Mouse (Mus musculus) activated CD4-positive, CD25-positive, alpha-beta regulatory T cell, adult 4 months (primary cell): Measurements from ENCODE around the gene Pigp. TPM values are rescaled to one million over a fixed set of nuclear protein-coding genes. Genes with fewer than 3 reads are reported as not detected.
A peak's percentile ranks its signal among the peaks of the same experiment; 100 is the strongest.

ENCODE experiments used
- ATAC-seq: one replicate; pipeline ENCODE4 v1.8.0; 2017
- polyA plus RNA-seq, 2 experiments: library from polyadenylated mRNA; unstranded; fragments of 100-300 nt; shearing (Covaris generic); gene quantifications; one replicate each; pipeline ENCODE4 v1.2.1; 2017

Gene Pigp
- polyA plus RNA-seq, 2 experiments from 2014 or later: 57.2 to 72.6 TPM

- ATAC-seq: no peak
Measured at GRCm38 (mm10) chr16:94315215-94315614, 56.4 kb downstream of the Pigp start.

- ATAC-seq: no peak
Measured at GRCm38 (mm10) chr16:94314626-94315025, 57.0 kb downstream of the Pigp start.

- ATAC-seq: peak; percentile 84
Measured at GRCm38 (mm10) chr16:94313229-94314030, 58.2 kb downstream of the Pigp start, which contains the start of gene Hlcs. Gene Hlcs, minus strand, starts transcription at chr16:94313571.

- peak; percentile 77 for ATAC-seq
Measured at GRCm38 (mm10) chr16:94312663-94313228, 58.9 kb downstream of the Pigp start.

GRCm38 (mm10) chr16:94311931-94312330 lies 59.7 kb downstream of the Pigp start:
- no peak for ATAC-seq

- ATAC-seq: no peak
Measured at GRCm38 (mm10) chr16:94311416-94311815, 60.2 kb downstream of the Pigp start.

GRCm38 (mm10) chr16:94309025-94309424 lies 62.6 kb downstream of the Pigp start:
- no peak for ATAC-seq

Other genes starting within 250 kb of the Pigp start
- 1 to 10 TPM; 6.4 to 7.9 TPM for gene Hlcs, start 58.3 kb downstream of the Pigp start, polyA plus RNA-seq
- under 1 TPM in 1 of 2 experiments, not detected in 1; 0.36 TPM for gene Ripply3, start 43.4 kb downstream of the Pigp start, polyA plus RNA-seq
- 10 to 100 TPM; 47.7 to 53.5 TPM for gene Ttc3, start 1.2 kb downstream of the Pigp start, polyA plus RNA-seq
- 10 to 100 TPM; 78.2 to 81.7 TPM for gene Vps26c, start 155.0 kb upstream of the Pigp start, polyA plus RNA-seq
- gene Dyrk1a, start 198.2 kb upstream of the Pigp start, polyA plus RNA-seq: 10 to 100 TPM; 19.2 to 25.6 TPM